Mouse (Mus musculus) ovary, adult 18-20 months (tissue): ENCODE results near the gene Lgi2.
A peak's percentile ranks its signal among the peaks of the same experiment; 100 is the strongest.

ENCODE experiments used
- DNase-seq: peaks from one replicate; pipeline ENCODE4 v3.0.0; 2022; ENCODE audit warnings: low spot score, mixed read lengths

Lgi2 gene

DNA sequence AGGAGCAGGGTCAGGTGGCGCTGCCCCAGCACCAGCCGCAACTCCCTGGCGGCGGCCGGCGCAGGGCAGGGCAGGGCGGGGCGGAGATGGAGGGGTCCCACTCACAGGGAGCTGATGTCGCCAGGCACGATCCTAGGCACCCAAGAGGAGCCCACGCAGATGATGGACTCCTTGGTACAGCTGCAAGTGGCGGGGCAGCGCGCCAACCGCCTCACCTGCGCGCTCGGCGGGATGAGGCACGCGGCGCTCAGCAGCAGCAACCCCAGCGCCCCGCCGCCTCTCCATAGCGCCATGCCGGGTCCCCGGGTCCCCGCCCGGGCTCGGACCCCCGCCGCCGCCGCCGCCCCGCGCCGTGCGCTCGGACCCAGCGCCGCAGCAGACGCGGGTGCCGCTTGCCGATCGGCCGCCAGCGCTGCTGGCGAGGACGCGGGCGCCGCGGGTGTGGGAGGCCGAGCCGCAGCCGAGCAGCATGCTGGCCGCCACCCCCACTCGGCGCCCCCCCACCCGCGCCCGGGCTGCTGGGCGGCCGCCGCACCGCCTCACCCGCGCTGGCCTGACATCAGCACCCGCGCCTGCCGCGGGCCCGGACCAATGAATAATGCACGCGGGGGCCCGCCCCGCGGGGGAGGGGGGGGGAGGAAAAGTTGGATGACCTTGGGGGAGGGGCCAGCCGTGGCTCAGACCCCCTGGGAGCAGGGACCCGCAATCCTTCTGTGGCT lies at the start of gene Lgi2:
Gene Lgi2 (minus strand): TSS at position 650 of the 719 bp plus-strand sequence.
- DNase-seq = peak; percentile 5

DNA sequence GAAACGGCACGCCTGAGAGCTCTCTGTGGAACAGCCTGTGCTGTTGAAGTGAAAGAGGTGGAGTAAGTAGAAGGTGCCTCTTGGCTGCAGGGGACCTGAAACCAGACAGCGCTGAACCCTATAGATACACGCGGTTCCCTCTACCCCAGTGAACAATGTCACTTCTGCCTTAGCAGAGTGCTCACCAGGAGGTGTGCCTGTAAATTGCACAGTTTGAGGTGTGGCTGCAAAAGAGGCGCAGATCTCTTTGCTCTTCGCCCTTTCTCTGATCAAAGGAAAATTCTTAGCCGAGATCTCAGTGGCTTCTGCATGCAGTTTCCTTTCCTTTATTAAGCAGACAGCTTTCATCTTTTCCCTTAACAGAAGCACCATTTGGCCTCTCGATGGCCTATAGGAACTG lies 49.2 kb upstream of the Lgi2 start:
- DNase-seq = no peak

DNA sequence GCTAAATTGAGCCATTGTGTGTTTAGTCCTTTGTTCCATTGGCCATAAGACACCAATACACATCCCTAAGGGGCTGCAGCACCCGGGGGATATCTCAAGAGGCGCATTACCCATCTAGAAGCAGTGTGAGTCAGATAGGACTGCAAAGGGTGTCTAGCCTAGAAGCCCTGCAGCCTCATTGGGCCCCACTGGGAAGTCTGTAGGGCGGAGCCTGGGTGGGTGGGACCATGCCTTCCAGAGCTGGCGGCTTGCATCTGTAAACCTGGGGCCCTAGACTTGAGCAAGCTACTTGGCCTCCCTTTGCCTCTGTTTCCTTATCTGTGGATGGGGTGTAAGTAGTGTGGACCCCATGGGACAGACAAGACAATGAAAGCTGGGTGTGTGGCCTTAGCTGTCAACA lies 48.4 kb upstream of the Lgi2 start:
- no peak for DNase-seq

DNA sequence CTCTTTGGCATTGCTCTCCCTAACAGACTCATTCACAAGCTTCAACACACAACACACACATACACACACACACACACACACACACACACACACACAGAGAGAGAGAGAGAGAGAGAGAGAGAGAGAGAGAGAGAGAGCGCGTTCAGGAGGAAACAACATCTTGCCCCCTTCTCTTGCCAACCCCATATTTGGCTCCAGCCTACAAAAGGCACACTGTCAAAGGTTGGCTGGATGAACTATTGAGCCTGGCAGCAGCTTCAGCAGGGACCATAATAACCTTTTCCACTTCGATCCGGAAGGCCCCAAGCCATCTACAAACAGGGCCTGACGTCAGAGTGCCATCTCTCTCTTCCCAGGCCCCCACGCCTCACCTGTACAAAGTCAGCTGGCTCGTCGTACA lies 46.5 kb upstream of the Lgi2 start:
- DNase-seq = no peak

DNA sequence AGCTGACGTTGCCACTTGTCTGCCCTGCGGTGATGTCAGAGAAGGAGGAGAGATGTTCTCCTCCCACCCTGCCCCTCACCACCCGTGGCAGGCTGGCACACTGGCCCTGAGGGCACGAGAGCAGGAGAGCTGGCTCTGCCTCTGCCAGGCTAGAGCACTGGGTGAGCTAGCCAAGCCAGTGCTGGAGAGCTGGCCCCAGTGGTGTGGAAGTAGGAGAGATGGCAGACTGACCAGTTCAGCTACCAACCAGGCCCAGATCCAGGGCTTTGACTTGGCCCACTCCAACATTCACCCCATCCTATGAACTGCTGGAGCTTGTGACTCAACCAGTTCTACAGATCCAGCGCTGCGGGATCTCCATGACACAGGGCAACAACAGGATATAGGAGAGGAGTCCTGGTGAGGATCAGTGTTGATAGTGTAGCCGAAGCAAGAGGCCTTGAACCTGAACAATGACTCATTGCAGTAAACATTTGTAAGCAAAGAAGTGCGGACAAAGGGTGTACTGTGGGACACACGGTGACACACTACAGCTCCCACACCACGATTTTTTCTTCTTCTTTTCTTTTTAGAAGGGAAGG lies 45.1 kb upstream of the Lgi2 start:
- no peak for DNase-seq

DNA sequence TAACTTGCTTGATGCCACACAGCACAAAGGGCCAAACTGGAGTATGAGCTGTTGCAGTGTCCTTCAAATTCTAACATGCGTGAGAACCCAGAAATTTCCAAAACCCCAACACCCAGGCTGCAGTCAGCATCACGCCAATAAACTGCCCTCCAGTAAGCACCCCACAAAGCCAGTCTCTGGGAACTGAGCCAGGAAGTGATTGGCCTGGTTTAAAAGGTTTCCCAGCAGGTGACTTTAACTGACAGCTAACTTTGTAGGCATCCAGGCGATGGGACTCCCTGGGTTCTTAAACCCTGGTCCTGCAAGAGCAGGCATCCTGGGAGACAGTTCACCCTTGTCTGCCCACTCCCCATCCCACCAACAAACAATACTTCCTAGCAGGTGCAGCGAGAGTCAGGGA lies 44.0 kb upstream of the Lgi2 start:
- no peak for DNase-seq

DNA sequence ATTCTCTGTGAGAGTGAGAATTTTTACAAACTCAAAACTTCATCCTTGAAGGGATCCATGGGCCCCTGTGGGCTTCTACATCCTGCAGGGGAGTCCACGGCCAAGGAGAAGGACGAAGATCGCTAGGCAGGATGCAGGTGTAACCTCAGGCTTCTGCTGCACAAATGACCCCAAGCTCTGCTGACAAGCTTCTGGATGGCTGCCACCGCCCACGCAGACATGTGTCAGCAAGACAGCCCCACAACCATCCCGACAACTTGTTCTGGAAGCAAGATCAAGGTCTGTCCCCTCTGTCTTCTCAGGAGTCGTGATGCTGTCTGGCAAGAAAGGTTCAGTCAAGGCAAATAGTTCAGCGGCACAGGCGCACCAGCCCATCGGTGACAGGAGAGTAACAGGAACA lies 43.4 kb upstream of the Lgi2 start:
- DNase-seq = no peak

DNA sequence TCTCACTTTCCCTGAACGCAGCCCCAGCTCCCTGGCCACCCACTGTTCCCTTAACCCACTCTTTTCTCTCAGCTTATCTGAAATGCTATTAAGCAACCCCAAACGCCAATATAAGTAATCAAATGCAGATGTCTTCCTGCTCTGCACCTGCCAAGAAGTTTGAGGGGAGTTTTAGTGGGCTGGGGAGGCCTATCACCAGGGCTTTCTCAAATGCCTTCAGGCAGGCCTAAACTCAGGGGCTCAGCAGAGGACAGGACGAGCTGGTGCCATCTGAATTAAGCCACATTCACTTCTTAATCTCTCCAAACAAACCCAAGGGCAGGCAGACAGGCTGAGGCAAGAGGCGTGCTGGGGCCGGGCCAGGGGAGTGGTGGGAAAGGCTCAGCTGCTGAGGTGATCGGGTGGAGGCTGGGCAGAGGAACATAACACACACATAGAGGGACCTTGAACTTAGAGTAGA lies 38.4 kb upstream of the Lgi2 start:
- DNase-seq = no peak

DNA sequence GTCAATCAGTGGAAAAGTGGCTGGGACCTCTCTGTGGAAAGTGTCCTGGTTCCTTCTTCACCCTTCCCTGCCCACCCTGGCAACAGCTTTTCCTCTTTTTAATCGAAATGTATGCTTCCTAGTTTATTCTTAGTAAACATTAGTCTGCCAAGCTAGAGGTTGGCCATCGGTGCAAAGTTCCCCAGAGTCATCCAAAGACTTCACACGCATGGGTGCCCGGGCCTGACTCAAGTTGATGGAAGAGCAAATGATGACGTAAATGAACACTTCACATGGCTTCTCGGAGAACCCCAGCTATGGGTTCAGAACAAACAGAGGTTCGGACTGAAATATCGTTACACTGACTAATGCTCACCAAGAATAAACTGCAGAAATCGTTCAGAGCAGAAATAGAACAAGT lies 24.4 kb upstream of the Lgi2 start:
- no peak for DNase-seq

DNA sequence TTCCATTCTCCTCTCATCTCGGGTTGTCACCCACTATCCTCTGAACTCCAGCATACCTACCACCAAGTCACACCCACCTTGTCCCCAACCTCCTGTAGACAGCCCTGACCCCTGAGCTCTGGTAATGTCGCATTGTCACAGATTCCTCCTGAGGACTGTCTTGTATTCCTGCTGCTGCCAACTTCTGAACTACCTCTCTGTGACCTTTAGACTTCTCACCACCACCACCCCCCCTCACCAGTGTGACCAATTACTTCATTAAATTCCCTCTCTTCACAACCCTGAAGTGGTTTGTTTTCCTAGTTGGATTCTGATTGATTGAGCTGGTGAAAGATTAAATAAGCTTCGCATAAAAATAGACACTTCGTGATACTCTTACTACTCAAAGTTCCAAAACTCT lies 22.4 kb upstream of the Lgi2 start:
- no peak for DNase-seq

DNA sequence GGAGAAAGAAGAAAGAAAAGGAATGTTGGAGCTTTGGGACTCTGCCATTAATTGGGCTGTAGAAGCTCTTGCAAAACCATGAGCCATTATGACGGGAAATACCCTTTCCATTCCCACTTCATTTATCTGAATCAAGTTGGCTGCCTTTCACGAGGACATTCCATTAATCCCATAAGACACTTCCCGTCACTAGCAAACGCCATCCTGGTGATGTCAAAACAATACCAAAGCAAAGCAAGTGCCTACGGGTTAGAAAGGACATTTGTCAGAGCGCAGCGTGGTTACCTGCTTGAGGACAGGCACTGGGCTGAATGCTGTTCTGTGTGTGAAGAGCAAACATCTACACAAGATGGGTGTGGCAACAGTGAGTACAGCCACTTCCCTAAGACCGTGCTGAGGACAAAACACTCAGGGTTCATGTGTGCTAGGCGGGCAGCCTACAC lies 21.1 kb upstream of the Lgi2 start:
- no peak for DNase-seq

DNA sequence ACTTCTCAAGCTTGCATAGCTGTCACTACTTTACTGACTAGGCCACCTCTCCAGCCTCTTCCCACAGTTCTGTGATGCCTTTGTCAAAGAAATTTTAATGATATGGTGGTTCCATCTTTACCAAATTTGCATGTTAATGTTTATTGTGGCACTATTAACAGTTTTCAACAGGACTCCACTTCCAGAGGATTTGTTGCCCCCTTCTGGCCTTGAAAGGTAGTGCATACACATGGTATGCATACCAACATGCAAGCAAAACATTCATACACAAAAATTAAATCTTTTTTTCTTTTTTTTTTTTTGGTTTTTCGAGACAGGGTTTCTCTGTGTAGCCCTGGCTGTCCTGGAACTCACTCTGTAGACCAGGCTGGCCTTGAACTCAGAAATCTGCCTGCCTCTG lies 6.3 kb upstream of the Lgi2 start:
- no peak for DNase-seq

DNA sequence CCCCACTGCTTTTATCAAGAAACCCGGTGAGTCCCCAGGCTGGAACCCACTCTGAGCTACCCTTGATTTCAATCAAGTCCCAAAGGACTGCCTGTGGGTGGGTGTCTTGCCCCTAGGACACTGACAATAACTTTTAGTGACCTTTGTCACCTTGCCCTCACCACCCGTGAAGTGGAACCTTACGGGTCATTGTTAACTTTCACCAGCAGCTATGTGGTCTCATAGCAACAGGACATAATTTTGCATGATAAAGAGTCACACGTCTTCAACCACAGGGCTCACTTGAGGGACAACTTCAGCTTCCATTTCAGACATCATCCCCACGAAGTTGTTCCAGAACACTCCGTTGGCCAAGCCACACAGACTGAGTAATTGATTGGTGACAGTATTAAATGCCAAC lies 4.5 kb upstream of the Lgi2 start:
- DNase-seq = no peak

DNA sequence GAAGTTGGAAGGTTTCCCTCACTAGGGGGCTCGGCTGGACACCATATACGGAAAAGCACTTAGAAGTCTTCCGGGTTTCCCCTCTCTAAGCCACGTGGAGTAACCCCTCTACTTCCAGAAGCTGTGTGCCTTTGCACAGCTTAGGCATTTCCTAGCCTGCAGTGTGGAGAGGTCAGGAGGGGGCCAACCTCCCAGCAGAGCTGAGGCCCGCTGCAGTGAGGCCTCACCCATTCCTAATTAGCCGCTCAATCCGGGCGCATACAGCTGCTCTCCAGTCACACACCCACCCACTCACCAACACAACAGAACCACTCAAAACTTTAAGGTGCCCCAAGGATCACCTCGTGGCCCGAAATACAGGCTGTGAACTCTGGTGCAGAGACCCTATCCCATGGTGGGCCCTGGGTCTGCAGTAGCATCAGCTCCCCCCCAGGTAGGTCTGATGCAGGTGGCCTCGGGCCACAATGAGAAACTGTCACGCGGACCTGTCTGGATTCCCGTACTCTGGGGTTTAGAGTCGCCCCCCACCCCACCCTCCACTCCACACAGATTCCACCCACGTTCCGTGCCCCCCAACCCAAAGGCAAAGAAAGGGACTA lies 949 bp downstream of the Lgi2 start:
- no peak for DNase-seq

DNA sequence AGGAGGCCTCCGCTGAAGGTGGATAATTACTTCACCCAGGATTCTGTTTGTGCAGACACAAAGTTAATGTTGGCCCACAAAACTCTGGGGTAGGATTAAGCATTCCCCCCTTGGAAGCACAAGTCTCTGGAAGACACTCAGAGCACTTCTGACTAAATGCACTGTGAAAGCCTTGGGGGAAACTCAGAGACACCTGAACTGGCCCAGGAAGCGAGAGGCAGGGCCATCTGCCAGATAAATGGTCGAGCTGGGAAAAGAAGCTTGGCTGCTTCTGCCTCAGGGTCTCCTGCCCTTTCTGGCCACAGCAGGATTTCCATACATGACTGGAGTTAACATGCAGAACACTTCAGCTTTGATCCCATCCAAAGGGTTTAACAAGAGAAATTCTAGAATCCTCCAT lies 1.9 kb downstream of the Lgi2 start:
- DNase-seq = no peak

DNA sequence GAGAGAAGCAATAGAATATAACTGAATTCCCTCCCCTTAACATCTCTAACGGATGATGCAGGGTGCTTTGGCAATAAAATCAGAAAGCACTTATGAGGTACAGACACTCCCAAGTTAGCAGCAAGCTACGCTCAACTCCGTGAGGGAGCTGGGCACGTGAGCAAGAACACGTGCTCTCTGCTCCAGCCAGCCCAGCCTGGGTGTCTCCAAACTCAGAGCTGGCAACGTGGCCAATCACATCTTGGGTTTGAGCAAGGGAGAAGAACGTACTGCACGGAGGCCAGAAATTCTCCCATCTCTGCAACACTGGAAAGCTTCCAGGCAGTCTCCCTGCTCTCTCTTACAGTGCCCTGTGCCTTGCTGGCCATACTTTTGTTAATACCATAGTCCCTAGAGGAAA lies 6.0 kb downstream of the Lgi2 start:
- DNase-seq = peak; percentile 13

DNA sequence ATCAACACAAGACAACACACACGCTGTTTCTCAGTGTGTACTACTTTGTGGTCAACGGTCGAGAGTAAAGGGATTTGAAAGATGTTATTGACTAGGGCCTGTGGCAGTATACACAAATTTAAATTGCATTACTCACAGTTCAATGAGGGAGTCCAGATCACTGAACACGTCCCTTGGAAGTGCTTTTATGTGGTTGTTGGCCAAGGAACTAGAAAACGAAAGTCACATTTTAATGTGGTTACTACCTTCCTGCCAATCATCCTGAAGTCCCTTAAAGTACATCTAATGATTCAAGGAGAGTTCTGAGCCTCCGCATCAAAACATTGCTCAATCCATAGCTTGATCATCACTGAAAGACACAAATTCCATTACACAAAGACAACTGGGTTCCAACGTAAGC lies 10.7 kb downstream of the Lgi2 start:
- no peak for DNase-seq

DNA sequence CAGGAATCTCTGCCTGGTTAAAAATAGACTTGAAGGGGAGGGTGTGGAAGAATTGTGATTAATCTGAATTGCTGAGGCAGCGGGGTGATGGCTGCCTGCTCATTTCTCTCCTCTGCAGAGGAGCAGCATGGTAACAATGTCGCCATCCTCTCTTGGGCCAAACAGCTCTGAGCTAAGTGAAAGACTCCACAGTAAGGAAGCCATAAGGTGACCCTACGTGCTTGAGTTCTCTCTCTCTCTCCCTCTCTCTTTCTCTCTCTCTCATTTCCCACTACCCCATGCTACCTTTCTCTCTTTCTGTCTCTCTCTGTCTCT lies 15.0 kb downstream of the Lgi2 start:
- DNase-seq = no peak

DNA sequence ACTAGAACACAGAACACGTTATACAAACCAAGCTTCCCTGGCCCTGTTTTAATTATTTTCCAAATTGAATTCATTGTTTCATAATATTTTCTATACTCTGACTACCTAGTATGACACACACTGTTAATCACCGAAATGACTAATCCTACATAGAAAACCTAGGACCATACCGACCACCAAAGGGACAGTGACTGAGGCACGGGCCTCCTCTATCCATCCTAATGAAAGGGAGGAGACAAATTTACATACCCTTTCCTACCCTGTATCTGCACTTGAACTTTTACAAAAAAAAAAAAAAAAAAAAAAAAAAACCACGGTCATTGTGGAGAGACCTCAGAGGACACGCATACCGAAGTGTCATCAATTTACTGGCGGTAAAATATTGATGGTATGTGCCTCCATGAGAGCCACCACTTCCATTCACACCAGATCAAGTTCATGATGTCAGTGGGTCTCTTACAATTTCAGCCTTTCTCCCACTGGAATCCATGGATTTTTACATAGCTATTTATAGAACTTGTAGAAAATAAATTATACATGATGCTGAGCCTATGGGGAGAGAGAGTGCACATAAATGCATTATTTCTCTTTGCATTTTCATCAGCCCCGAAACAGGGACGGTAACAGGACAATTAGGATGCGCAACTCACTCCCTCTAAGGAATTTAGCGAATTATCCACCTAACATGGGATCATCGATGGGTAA lies 15.5 kb downstream of the Lgi2 start:
- no peak for DNase-seq

DNA sequence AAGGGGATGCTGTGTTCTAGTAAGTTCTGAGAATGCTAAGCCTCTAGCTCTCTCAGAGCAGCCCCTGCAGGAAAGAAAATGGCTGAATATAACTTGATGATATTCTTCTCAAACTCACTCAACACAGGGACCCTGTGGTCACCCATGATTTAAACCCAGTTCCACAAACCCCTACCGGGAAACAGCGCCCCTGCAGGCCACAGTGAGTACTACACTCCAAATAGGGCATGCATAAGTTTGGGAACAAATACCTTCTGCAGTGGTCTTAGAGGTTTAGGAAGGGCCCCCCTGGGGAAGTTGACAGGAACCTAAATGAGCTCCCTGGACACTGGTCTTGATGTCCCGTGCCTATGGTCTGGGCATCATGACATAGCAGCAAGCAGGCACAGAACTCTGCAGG lies 19.3 kb downstream of the Lgi2 start:
- DNase-seq = no peak

DNA sequence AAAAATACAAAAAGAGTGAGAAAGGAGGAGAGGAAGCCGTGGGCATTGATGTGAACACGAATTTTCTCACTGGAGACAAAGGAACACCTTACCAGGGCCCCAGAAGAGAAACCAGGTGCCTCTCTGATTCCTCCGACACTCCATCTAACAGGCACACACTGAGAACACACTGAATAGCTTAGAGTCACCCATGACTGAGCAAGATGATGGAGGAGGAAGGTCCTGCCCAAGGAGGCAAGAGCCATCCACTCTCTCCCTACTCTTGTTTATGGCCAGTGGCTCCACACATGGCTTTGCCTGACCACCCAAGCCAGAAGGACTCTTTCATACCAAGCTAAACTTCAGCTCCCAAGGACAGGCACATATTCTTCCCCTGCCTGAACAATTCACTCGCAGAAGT lies 22.5 kb downstream of the Lgi2 start:
- no peak for DNase-seq

DNA sequence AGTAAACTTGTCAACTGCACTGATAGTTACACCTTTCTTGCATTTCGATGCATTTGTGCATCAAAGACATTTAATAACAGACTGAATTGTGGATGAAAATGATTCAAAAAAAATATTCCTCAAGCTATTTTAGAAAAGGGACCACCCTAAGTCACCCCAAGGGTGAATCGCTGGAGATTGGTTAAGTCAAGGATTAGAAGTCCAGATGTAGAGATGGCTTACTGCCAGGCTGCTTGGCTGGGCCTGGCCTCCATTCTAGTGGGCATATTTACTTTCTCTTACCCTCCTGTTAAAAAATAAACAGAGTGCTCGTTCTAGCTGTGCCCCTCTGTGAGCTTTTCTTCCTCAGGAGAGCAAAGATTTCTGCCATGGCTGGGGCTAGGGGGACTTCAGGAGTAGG lies 26.1 kb downstream of the Lgi2 start:
- DNase-seq = no peak

DNA sequence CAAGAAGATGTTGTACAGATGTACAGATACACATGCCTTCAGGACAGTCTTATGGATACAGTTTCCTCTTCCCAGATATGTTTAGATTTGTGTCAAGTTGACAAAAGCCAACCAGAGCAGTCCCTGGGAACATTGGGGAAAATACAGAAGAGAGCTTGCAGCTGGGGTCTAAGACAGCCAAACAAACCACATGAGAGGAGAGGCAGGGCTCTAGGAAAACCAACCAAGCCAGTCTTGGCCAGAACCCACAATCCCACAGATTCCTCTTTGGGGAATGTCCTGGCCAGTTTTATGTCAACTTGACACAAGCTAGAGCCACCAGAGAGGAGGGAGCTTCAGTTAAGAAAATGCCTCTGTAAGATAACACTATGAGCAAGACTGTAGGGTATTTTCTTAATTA lies 26.8 kb downstream of the Lgi2 start:
- no peak for DNase-seq
